Mouse (Mus musculus) common myeloid progenitor, adult 5-6 weeks (primary cell): ENCODE data around the gene Zfr2. TPM values are rescaled to one million over a fixed set of nuclear protein-coding genes. Genes with fewer than 3 reads are reported as not detected.

Experiments
- ATAC-seq: replicated peaks from 2 replicates; pipeline ENCODE4 v1.8.0; 2016; ENCODE audit warnings: low read depth, mild to moderate bottlenecking, moderate TSS enrichment, inconsistent platforms; ENCODE audit not compliant: poor library complexity, severe bottlenecking
- total RNA-seq: library from RNA; stranded (forward); fragments of 200-1000, 187-1606 nt; gene quantifications from 2 replicates; pipeline ENCODE4 v1.2.3, GENCODE M21; 2017

The Zfr2 gene
- total RNA-seq, 1 experiment from 2014 or later = not detected

DNA sequence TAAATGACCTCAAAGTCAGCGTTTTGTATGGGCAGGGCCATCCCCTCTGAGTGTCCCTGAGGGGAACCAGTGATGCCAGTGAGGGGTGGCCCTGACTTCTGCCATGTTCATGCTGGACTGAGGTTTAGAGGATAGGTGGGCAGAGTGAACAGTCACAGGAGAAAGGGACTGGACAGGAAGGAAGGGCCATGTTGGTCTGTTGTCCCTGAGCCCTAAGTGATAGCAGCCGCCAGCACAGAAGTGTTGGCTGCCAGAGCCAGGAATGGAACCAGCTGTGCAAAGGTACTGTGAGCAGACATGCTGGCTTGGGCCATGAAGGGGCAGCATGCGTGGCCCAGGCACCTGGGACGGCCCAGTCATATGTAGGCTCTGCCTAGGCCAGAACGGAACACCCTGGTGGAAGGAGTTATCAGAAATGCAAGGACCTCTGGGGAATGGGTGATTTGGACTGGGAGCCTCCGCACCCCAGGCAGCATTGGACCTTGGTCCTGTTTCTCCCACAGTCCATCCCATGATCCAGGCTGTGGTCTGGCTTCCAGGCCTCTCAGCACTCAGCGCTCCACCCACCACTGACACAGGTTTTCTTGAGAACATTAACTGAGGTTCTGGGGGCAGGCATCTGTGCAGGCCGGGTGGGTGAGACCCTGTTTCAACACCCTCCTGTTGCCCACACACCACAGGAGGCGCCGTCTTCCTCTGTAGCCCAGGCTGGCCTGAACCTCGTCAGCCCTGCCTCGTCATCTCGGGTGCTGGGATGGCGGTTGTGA is 66.8 kb downstream of the Zfr2 start:
- ATAC-seq = no peak

DNA sequence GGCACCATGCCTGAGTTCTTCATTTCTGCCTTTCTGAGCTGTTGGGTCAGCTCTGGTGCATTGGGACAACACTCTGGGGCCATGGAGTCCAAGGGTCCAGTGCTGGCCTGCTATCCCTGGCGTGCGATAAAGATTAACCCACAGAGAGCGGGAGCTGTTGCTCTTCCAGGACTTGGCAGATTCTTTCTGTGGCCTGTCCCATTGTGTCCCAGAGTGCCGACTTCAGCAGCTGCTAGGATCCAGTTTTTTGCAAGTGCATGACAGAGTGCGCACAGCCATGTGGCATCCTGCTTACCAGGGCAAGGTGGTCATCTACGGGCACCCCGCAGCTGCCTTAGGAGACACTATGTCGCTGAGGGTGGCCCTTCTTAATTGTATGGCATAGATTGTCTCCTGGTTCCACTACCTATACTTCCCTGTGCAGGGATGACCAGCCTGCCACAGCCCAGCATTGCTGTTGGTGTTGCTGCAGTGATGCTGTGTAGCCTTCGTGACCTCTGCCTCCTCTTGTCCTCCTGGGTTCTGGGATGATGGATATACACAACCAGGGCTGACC is 67.5 kb downstream of the Zfr2 start:
- no peak for ATAC-seq

DNA sequence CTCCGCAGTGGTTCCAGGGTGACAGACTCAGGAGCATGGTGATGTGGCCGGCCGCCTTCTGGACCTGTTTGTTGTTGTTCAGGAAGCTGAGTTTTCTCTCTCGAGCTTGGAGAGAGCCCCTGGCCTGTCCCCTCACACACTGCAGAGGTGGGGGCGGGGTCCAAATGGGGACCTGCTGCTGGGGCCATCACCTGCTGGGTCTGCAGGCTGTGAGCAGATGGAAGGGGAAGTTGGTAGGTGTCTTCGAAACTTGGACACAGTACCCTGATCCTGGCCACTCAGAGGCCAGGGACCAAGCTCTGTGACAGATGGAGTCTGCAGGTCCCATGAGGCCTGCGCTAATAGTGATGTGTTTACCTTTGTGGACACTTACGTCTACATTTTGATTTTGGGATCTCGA is 68.4 kb downstream of the Zfr2 start:
- ATAC-seq = no peak

Other genes starting within 250 kb of the Zfr2 start
- gene Gng7, start 218.2 kb upstream of the Zfr2 start, total RNA-seq = 0.18 and 2.2 TPM in 2 replicates
- gene Diras1, start 207.5 kb upstream of the Zfr2 start, total RNA-seq = not detected in 2 replicates
- gene Slc39a3, start 195.7 kb upstream of the Zfr2 start, total RNA-seq = 4.1 and 5.5 TPM in 2 replicates
- gene Sgta, start 173.0 kb upstream of the Zfr2 start, total RNA-seq = 41.4 and 43.1 TPM in 2 replicates
- gene Thop1, start 163.1 kb upstream of the Zfr2 start, total RNA-seq = 18.6 and 25.9 TPM in 2 replicates
- 0.18 and 0.58 TPM in 2 replicates for gene Creb3l3, start 134.3 kb upstream of the Zfr2 start, total RNA-seq
- 56.2 and 61.8 TPM in 2 replicates for gene Map2k2, start 127.2 kb upstream of the Zfr2 start, total RNA-seq
- 13.1 and 14.5 TPM in 2 replicates for gene Zbtb7a, start 97.9 kb upstream of the Zfr2 start, total RNA-seq
- 8.4 and 17.5 TPM in 2 replicates for gene Pias4, start 65.2 kb upstream of the Zfr2 start, total RNA-seq
- gene Eef2, start 56.5 kb upstream of the Zfr2 start, total RNA-seq = 1,623 and 1,948 TPM in 2 replicates
- gene Dapk3, start 50.1 kb upstream of the Zfr2 start, total RNA-seq = 14.3 and 29.8 TPM in 2 replicates
- gene 4930442H23Rik, start 49.3 kb upstream of the Zfr2 start, total RNA-seq = not detected in 2 replicates
- gene Nmrk2, start 31.1 kb upstream of the Zfr2 start, total RNA-seq = not detected in 2 replicates
- not detected in 2 replicates for gene Atcay, start 2.3 kb upstream of the Zfr2 start, total RNA-seq
- 19.7 and 20.3 TPM in 2 replicates for gene Matk, start 19.8 kb downstream of the Zfr2 start, total RNA-seq
- 132 and 198 TPM in 2 replicates for gene Mrpl54, start 33.8 kb downstream of the Zfr2 start, total RNA-seq
- gene Apba3, start 33.8 kb downstream of the Zfr2 start, total RNA-seq = 12.1 and 14.5 TPM in 2 replicates
- gene Tjp3, start 58.4 kb downstream of the Zfr2 start, total RNA-seq = 3.5 and 4.4 TPM in 2 replicates
- gene Pip5k1c, start 59.8 kb downstream of the Zfr2 start, total RNA-seq = 24.4 and 36.8 TPM in 2 replicates
- 27.9 and 35.1 TPM in 2 replicates for gene Cactin, start 87.9 kb downstream of the Zfr2 start, total RNA-seq
- 3.4 and 4.2 TPM in 2 replicates for gene Tbxa2r, start 95.6 kb downstream of the Zfr2 start, total RNA-seq
- gene Gipc3, start 110.1 kb downstream of the Zfr2 start, total RNA-seq = not detected in 2 replicates
- gene Hmg20b, start 117.3 kb downstream of the Zfr2 start, total RNA-seq = 33.2 and 35.5 TPM in 2 replicates
- gene Mfsd12, start 124.3 kb downstream of the Zfr2 start, total RNA-seq = 8.7 and 17.4 TPM in 2 replicates
- 0.23 TPM in 1 of 2 replicates, not detected in the other for gene 4930404N11Rik, start 132.7 kb downstream of the Zfr2 start, total RNA-seq
- gene Fzr1, start 145.4 kb downstream of the Zfr2 start, total RNA-seq = 21.9 and 24.8 TPM in 2 replicates
- 34.7 and 50.7 TPM in 2 replicates for gene Dohh, start 151.3 kb downstream of the Zfr2 start, total RNA-seq
- 0.19 and 2.4 TPM in 2 replicates for gene Gm48551, start 151.3 kb downstream of the Zfr2 start, total RNA-seq
- 1.6 TPM in 1 of 2 replicates, not detected in the other for gene Gm48552, start 155.8 kb downstream of the Zfr2 start, total RNA-seq
- 5.0 and 13.2 TPM in 2 replicates for gene Smim24, start 159.9 kb downstream of the Zfr2 start, total RNA-seq
- 13.7 and 18.2 TPM in 2 replicates for gene Nfic, start 222.5 kb downstream of the Zfr2 start, total RNA-seq
- gene Celf5, start 249.6 kb downstream of the Zfr2 start, total RNA-seq = 0.14 TPM in 1 of 2 replicates, not detected in the other